Mouse (Mus musculus): ENCODE results near the gene Lad1.

Lad1 gene

DNA sequence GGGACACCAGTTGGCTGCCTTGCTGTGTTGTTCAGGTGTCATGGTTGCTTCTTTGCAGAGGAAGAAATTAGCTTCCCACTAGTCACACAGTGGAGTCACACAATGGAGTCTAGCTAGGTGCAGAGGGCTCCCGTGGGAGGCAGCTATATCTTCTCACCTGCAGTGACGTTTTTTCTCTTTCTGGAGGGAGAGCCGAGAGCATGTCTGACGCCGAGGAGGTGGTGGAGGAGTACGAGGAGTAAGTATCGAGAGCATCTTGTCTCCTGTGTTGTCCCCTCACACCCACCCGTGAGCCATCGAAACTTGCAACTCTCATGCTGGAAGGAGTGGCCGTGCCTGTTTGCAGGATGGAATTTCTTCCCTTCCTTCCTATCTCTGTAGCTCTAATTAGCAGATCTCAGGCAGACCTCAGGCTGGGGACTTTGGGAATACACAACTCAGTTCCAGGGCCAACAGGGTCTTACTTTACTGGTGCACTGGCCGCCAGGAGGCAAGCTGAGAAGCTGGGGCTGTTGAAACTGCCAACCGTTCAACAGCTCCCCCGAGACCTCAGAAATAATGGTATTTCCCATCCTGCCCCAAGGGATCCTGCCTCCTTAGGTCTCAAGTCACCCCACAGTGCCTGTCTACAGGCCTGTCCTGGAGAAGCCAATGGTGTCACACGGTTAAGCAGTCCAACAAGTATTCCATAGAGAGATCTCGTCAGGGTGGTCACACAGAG, 22.4 kb downstream of the Lad1 start:
- in situ Hi-C loops (cut with MboI; ENCODE audit: unreplicated experiment in 2 of 2): no loop called here

DNA sequence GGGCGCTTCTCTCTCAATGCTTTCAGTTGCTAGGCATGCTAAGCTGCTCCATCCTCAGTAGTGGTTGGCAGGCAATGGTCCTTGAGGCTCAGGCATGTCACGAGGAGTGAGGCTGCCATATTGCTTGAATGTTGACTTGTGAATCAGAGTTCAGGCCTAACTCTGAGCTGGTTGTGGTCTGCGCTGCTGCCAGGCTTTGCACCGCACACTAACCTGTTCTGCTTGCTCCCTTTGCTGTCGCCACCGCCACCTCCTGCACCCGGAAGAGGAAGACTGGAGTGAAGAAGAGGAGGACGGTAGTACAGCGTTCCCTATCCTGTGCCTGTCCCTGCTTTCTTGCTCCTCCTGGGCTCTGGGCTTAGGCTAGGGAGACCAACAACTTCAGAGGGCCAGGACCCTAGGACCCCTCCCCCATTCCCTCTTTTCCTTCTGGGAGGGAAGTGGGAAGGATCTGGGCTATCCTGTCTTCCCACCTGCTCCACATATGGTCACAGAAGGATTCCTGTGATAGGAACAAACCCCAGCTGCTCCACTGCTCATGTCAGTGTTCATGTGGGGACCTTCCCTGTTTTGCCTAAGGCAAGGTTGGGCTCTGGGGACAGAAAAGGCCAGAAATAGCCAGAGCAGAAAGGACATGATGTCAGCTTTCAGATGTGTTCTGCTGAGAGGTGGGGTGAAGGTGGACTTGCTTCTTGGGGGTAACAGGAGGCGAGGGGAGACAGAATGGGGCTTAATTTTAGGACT, 25.3 kb downstream of the Lad1 start:
- in situ Hi-C loops (cut with MboI; ENCODE audit: unreplicated experiment in 2 of 2): no loop called here

DNA sequence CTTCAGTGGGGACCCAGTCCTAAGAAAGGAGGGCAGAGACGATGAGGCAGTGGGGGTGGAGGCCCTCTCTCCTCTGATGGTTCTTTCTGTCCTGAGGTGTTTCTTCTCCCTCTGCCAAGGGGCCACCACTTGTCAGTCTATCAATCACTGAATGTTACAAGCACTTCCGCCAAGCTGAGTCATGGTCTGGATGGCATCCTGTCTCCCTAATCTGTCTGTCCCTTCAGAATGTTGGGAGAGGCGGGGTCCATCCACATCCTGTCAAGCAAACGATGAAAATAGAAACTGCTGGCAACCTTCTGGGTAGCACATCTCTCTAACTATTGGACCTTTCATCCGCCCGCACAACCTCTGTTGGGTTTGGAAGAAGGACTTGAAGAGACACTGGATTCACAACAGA, 26.1 kb downstream of the Lad1 start:
- in situ Hi-C loops (cut with MboI; ENCODE audit: unreplicated experiment in 2 of 2): no loop called here

DNA sequence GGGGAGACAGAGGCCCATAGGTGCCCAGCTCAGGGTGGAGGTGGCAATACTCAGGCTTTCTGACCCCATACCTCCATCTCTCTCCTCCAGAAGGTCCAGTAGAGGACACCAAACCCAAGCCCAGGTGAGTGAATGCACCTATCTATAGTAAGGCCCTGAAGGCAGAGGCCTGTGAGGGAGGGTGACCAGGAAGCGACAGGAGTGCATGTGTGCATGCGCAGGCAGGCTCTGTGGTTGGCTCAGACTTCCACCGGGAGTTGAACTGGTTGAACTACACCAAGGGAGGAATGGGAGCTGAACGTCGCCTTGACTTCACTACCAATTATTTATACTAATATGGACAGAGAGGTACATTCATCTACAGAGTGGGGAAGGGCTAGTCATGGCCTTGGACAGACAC, 28.2 kb downstream of the Lad1 start:
- in situ Hi-C loops (cut with MboI; ENCODE audit: unreplicated experiment in 2 of 2): no loop called here

DNA sequence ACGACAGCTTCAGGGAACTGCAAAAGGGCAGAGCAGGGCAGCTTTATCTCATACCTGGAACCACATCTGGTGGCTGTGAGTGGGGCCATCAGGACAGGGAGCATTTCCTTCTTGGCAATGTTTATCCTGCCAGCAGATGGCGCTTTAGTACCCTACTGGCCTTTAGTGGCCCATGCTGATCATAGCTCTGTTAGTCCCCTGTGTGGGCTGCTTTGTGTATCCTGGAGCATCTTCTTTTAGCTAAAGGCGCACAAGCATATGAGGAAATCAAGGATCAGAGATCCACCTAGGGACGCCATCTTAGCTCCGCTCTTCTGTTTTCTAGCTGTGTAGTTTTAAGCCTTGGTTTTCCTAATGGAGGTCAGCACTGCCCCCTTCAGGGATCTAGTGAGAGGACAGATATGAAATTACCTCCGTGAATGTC, 28.8 kb downstream of the Lad1 start:
- in situ Hi-C loops (cut with MboI; ENCODE audit: unreplicated experiment in 2 of 2): no loop called here

DNA sequence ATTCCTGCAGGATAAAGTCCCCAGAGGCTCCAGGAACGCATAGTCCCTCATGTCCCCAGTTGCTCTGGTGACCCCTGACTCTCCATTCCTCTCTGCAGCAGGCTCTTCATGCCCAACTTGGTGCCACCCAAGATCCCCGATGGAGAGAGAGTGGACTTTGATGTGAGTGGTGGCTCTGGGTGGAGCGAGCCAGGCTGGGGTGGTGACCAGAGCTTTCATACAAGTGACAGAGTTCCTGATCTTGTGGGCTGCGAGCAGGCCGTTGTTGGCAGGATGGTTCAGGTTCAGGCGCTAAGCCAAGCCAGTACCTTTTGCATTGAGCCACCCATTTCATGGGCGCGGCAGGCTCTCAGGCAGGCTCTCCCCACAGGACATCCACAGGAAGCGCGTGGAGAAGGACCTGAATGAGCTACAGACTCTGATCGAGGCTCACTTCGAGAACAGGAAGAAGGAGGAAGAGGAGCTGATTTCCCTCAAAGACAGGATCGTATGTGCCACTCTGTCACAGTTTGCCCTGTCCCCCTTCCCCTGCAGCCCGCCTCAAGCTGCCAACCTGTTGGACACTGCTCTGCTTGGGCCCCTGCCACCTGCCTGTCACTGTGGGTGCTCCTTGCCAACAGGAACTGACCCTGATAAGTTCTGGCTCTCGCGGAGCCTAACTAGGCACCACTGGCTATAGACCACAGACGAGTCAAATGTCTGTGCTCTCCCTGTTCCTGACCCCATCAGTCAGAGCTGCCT, 29.4 kb downstream of the Lad1 start:
- in situ Hi-C loops (cut with MboI; ENCODE audit: unreplicated experiment in 2 of 2): no loop called here

DNA sequence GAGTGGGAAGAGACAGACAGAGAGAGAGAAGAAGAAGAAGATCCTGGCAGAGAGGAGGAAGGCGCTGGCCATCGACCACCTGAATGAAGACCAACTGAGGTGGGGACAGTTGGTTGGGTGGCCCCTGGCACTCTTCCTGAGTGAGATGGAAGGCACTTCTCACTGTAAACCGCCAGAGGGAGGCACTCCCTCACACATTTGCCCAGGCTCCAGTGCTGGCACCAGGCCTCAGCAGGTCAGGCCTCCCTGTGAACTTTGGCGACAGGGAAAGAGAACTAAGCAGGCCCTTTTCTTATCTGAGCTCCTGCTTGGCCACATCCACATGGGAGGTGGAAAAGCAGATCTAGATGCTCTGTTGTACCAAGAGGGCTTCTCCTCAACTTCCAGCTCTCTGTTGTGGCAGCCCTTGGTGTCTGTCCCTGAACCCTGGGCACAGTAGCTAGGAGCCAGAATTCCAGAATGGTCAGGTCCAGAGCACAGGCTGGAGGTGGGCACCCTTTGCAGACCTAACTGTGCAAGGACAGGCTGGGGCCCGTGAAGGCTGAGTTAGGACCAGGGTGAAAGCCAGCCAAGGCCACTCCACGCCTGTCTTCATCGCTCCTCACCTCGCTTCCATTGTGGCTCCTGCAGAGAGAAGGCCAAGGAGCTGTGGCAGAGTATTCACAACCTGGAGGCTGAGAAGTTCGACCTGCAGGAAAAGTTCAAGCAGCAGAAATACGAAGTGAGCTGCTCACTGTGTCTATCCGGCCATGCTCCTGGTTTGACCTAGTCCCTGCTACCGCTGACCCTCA, 32.5 kb downstream of the Lad1 start:
- in situ Hi-C loops (cut with MboI; ENCODE audit: unreplicated experiment in 2 of 2): no loop called here

DNA sequence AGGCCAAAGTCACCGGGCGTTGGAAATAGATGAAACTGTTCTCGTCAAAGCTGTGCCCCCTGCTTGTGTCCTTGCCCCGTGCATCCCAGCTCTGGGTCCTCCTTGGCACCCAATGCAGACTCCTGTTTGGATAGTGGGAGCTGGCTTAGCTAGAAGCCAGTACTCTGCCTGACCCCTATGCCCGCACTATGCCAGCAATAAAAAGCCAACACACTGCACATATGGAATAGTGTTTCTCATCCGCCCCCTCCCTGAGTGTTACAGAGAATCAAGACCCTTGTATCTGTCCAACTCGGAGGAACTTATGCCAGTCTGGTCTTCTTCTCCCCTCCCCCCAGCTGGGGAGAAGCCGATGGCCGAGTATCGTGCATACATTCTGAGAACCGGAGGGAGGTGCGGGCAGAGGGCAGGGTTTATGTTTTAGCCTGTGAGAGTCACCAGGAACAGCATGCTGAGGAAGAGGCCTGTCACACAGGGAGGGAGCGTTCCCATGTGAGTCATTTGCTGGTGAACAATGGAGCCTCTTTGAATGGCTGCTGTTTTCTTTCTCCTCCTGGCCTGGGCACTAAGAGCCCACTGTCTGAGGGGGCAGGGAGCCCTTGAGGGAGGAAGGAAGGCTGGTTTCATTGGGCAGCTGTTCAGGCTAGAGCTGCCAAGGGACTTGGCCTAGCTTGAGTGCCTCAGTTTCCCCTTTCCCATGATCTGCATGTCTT, 33.8 kb downstream of the Lad1 start:
- in situ Hi-C loops (cut with MboI; ENCODE audit: unreplicated experiment in 2 of 2): no loop called here

DNA sequence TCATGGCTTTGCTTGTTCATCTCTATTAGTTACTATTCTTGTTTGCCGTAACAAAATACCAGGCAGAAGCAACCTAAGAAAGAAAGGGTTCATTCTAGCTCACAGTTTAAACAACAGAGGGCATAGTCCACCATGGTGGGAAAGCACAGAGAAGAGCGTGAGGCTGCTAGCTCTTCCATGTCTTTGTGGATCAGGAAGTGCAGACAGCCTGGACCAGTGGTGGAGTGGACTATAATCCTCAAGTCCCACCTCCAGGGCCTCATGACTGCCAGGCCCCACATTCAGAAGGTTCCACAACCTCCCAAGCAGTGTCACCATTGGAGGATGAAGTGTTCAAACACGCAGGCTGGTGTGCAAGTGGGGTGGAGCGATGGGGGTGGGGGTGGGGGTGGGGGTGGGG, 34.8 kb downstream of the Lad1 start:
- in situ Hi-C loops (cut with MboI; ENCODE audit: unreplicated experiment in 2 of 2): no loop called here

DNA sequence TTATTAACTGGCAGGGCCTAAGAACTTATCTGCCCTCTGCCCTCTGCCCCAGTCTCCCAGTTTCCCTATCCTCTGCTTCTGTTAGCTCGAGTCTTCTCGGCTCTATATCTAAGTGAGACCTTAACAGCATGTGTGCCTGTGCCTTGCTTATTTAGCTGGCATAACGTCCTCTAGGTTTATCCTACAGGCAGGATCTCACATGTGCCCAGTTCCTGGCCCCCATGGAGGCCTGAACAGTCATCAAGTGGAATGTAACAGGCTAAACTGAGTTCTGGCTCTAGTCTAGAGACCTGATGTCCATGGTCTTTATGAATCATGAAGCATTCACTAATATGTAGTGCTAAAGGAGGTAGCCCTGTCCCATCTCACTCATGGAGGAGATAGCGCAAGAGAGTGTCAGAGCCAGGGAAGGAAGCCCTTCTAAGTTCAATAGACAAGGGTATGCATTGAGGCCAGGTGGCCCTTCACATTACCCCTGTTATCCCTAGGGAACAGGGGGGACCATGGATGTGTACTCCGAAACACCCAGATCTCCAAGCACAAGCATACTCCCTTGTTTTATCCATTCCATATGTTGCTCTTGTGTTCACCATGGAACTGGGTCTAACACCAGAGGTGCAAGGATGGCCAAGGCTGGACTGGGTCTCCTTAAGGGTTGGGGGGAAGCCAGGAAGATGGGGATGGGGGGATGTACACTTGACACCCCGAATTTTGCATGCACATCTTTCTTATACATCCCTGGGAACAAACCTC, 36.4 kb downstream of the Lad1 start:
- in situ Hi-C loops (cut with MboI; ENCODE audit: unreplicated experiment in 2 of 2): no loop called here

DNA sequence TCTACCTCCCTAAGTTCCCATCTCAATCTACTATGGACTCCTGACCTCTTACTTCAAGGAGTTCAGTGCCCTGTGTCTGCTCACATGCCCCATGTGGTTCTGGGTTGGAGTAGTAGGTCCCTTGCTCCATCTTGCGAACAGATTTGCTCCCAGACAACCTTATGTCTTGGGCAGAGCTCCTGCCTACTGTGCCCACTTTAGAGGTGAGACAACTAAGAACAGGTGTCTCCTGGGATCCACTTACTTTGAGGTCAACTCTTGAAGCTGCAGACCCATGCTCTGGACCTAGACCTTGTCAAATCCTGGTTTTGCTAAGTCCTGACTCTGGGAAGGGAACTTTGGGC, 36.9 kb downstream of the Lad1 start:
- in situ Hi-C loops (cut with MboI; ENCODE audit: unreplicated experiment in 2 of 2): no loop called here

DNA sequence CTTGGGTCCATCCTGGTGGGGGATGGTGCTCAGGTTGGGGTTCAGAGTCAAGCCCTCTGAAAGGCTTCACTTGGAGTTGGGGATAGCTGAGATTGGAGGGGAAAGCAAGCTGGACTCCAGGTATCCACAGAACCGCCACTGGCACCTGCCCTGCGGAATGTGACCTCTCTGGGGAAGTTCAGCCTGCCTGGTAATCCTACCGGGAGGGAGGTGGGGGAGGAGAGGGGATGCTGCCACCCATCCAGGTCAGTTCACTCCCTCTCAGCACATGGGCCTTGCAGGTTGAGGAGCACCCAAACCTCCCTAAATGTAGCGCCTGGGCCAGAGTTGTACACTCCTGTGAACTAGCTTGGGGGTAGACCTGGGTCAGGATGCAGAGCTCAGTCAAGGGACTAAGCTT, 37.7 kb downstream of the Lad1 start:
- in situ Hi-C loops (cut with MboI; ENCODE audit: unreplicated experiment in 2 of 2): no loop called here

DNA sequence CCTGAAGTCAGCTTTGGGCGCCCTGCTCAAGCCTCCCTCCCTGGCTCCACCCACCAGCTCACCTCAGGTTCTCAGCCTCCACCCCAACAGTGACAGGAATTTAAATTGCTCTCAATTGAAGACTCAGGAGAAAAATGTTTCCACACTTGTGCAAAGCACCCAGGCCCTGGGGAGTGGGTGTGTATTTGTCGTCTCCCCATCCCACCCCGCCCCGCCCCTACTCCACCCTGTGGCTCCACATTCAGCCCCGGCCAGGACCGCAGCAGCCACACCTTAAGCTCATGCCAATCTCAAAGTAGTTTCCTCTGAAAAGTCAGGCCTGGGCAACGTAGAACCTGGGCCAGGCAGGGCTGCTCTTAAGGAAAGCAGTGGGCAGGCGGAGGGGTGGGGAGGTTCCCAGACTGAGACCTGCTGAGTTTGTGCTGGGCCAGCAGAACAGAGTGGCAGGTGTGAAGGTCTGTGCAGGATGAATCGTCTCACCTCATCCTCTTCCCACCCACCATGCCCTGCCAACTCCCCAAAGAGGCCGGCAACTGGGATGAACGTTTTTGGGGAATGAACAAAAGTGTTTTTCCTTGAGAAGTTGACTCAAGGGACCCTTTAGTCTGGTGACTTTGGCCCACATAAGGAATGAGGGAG, 38.9 kb downstream of the Lad1 start:
- in situ Hi-C loops (cut with MboI; ENCODE audit: unreplicated experiment in 2 of 2): no loop called here

DNA sequence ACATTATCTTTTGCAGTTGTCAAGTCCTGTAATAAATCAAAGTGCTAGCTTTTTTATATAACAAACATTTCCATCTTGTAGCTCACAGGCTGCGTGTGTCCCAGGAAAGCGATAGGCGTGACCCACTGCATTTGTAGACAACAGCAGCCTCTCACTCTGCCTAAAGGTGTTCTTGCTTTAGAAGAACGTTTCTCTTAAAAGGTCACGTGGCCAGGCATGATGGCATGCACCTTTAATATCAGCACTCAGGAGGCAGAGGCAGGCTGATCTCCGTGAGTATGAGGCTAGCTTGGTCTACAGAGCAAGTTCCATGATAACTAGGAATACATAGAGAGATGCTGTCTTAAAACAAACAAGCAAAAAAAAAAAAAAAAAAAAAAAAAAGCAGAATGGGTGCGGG, 40.1 kb downstream of the Lad1 start:
- in situ Hi-C loops (cut with MboI; ENCODE audit: unreplicated experiment in 2 of 2): no loop called here

DNA sequence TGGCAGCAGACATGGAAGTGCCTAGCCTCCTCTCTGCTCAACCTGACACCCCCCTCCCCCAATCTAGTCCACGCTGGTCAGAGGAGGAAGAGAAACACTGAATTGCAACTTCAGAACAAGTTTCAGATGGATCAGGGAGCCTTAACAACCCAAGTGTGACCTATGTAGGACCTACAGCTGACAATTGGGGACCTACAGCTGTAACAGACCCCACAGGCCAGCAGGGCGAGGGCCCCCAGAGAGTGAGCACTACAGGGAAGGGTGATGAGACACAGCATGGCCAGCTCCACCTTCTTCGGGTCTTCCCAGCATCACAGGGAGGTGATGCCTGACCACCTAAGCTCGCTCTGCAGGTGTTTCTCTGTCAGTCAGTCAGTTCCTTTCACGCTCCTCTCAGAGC, 42.7 kb downstream of the Lad1 start:
- in situ Hi-C loops (cut with MboI; ENCODE audit: unreplicated experiment in 2 of 2): no loop called here

DNA sequence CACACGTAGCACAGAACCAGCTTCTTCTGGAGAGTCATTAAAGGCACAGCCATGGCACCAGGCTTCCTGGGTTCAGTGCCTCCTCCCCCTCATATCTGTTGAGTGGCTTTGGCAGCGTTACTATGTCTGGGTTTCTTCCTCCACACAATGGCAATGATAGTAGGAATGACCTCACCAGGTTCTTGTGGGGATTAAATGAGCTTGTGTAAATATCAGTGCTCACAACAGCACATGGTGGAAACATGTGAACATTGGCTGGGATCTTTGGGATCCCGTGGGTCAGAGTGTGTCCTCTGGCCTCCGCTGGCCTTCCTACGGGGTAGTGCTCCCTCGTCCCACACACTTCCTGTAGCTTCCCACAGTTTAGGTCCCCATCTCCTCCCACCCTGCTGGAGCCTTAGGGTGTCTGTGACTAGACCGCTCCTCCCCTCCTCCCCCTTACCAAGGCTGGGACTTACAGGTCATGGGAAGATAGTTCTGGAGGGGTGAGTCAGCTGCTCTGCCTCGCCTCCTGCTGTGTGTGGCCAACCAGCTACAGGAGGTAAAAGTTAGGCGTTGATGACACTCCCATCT, 43.7 kb downstream of the Lad1 start:
- in situ Hi-C loops (cut with MboI; ENCODE audit: unreplicated experiment in 2 of 2): no loop called here

DNA sequence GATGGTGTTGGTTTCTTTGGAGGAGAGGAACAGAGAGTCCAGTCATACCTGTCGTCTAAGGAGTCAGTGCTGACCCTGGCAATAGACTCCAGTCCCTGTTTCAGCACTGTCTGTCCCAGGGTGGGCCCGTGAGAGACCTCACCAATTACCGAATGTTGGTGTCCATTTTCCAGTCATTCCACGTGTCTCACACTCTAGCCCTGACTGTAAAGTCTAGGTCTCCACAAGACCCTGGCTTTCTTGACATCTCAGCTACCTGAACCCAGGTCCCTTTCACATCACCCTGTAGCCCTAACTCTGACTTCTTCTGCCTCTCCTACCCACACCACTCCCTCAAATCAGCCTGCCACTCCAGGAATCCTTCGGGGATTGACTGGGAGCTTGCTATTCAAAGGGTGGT, 44.2 kb downstream of the Lad1 start:
- in situ Hi-C loops (cut with MboI; ENCODE audit: unreplicated experiment in 2 of 2): no loop called here

DNA sequence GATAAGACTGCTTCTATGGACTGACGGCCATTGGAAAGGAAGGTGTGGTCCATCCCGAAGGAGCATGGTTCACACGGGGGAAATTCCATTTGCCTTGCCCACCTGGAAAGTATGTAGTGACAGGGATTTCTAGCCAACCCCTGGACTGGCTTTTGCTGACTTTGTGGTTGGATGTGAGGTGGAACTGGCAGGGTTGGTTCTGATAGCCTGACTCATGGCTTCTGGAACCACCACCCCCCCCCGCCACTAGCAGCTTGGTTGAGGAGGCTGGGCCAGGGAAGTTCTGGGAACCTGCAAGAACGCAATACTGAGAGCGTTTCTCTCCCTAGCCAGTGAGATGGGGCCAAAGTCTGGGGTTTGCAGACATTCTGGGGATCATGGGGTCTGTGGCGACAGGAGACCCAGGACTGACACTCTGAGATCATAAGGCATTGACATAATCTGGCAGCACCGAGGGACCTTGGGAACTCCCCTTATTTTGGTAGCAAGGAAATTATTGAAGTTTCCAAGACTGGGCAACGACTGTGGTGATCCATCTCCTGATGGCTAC, 45.5 kb downstream of the Lad1 start:
- in situ Hi-C loops (cut with MboI; ENCODE audit: unreplicated experiment in 2 of 2): no loop called here

DNA sequence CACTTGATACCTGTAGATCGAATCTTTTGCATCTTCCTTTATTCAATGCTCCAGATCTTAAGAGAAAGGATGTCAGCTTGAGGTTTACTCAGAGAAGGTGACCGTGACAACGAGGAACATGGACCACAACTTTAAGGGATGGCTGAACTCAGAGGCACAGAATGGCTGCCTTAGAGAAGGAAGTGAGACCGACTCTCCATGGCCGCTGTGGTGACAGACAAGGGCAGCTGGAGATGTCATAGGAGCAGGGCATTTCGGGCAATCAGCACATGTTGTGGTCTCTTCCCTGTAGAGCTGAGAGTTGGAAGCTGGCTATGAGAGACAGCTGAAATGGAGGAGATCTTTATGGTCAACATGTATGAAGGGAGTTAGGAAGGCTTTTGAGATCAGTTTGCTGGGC, 46.4 kb downstream of the Lad1 start:
- in situ Hi-C loops (cut with MboI; ENCODE audit: unreplicated experiment in 2 of 2): loop anchor here (5.0 kb wide), 1 partner anchor 77 kb away; no protein-coding TSS in a partner anchor
